Mouse (Mus musculus) WW6 (cell line): ENCODE data around the gene Olfr213.
"Not testable (repeated sequence)": the region's sequence is repeated elsewhere in the genome, so short reads cannot be mapped to it uniquely, and the experiment has no call there.

Experiments used
- DNase-seq: peaks from one replicate; pipeline ENCODE4 v3.0.0-alpha.2; 2013; ENCODE audit warnings: low read depth, low spot score

The Olfr213 gene

DNA sequence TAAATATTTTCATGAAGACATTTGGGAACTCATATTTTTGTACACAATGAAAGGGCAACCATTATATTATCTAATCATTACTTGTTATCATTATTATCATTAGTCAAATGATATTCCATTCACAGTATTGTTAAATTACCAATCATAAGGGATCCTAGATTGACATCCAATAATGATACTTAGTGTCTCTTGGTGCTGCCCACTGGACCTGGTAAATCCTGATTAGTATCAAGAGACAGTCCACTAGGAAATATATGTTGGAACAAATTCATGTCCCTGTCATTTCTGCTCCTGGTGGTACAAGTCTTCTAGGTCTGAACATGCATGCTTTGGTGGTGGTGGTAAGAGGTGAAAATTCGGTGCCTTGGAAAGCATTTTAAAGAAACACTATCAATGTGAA lies at the start of gene Olfr213:
Olfr213 (plus strand) TSS at position 301 of the 400 bp plus-strand sequence.
- no peak for DNase-seq

DNA sequence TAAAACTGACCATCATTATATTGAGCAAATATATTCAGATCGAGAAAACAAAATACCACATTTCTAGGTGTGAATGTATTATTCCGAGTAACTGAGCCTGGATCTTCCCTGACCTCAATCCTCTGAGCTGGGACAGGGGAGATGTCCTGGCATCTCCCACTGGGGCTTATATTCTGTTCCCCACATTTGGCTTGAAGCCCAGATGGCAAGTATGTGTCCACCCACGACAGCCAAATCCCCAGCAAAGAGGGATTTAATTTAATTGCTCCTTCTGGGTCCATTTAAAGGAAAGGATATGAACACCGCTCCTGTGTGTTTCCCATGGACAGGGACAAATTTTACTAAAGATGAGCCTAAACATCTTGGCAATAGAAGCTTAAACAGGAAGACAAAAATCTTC lies 49.5 kb upstream of the Olfr213 start, which contains the start of gene Olfr211:
Olfr211 (plus strand) TSS at position 301 of the 400 bp plus-strand sequence.
- DNase-seq: no peak

GRCm38 (mm10) chr6:116493742-116494141 lies 44.5 kb upstream of the Olfr213 start:
- DNase-seq: no peak

DNA sequence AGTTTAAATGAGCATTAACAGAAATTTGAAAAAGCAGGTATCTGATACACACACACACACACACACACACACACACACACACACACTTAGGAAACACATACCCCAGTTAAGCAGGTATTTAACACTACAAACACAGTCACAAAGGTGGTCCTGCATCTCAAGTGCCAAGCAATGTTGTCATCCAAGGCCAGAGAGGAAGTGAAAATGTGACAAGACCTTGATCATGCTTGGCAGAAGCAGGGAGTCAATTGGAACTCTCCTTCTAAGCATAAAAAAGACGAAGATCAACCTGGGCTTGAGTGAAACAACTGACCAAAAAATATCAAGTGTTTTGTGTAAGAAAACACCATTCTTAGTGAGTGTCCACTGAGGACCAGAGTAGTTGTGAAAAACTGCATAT lies 42.3 kb upstream of the Olfr213 start:
- no peak for DNase-seq

DNA sequence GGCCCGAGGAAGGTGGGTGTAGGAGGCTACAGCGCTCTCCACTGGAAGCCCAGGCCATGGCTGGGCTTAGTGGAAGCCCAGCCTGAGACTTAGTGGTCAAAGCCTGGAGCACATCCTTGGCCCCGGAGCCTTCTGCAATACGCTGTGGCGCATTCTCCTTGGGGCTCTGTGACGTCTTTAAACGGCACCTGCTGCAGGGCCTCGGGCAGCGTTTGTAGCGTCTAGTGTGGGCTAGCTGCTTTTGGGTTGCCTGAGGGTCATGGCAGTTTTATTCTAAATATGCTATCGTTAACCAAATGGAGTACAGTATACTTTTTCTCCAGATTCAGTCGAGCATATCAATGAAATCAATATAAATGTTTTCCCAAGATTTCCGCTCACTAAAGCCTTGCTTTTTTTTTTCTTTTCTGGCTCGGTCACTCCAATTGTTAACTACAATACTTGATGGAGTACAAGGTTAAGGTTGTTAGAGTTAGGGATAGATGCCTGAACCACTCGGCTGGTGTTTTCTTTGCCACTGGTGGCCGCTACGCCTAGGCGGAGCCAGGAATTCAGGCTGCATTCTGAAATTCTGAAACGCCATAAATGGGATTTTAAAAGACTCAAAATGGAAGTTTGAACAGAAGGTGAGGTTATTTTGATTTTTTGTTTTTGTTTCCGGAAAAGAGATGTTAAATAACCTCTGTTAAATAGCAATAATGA lies 31.8 kb upstream of the Olfr213 start, which contains the start of gene Olfr212:
Olfr212 (plus strand) TSS at position 215 of the 702 bp plus-strand sequence.
- DNase-seq: not testable (repeated sequence)

GRCm38 (mm10) chr6:116514832-116515231 lies 23.4 kb upstream of the Olfr213 start:
- no peak for DNase-seq

GRCm38 (mm10) chr6:116542500-116542899 lies 4.2 kb downstream of the Olfr213 start:
- DNase-seq: no peak

GRCm38 (mm10) chr6:116550841-116551240 lies 12.6 kb downstream of the Olfr213 start, which contains the start of gene Gm5580:
Gm5580 (plus strand) TSS chr6:116551141.
- not testable (repeated sequence) for DNase-seq

- no peak for DNase-seq
These were observed 15.7 kb downstream of the Olfr213 start, which contains the start of gene Olfr214 for GRCm38 (mm10) chr6:116553935-116554334. Olfr214 (plus strand) TSS chr6:116554235.

DNA sequence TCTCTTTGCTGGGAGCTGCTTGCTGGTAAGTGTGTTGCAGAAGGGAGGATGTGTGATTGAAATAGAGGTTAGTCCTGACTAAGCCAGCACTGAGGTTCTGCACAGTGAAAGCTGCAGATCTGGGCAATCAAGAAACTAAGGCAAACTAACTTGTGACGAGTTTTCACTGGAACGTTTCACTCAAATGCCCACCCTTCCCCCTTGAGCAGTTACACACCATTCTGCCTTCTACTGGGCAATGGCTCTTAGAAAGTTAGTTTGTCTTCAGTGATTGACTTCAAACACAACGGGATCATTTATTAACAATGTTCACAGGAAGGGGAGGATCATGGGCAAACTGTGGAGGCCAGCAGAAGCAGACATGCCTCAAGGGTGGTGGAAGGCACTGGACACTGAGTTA lies 16.7 kb downstream of the Olfr213 start:
- no peak for DNase-seq

DNA sequence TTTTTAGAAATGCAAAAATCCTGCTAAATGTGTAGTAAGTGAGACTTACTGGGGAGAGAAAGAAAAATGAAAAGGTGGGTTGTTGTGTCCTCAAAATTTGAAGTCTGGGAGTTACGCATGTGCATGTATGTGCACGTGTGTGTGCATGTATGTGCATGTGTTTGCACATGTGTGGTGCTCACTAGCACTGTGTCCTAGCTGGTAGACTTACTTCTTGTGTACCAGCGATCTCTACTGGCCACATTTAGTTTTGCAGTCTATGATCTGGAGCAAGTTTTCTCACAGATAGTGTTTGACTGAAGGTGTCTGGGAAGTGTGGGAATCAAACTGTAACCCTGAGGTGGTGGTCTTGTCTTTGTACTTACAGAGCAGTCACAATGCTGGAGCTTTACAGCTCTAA lies 31.6 kb downstream of the Olfr213 start:
- peak; percentile 47 for DNase-seq

- DNase-seq: no peak
These were observed 45.8 kb downstream of the Olfr213 start, which contains the start of gene Olfr215 for GRCm38 (mm10) chr6:116584095-116584494. Olfr215 (minus strand) TSS chr6:116584195.
